Mouse (Mus musculus) layer of hippocampus, adult 11-12 months (tissue): ENCODE measurements around the gene Rnf31.
A peak's percentile ranks its signal among the peaks of the same experiment; 100 is the strongest.

ENCODE experiments used
- DNase-seq: peaks from one replicate; pipeline ENCODE4 v3.0.0; 2022; ENCODE audit warnings: low spot score

The Rnf31 gene

GRCm38 (mm10) chr14:55577871-55578667 is 13.4 kb upstream of the Rnf31 start, which contains the start of gene Psme1:
Psme1 (plus strand) TSS chr14:55578123.
- peak; percentile 69 for DNase-seq

GRCm38 (mm10) chr14:55578668-55579269 is 12.7 kb upstream of the Rnf31 start:
- peak; percentile 65 for DNase-seq

GRCm38 (mm10) chr14:55579511-55580496 is 11.7 kb upstream of the Rnf31 start:
- no peak for DNase-seq

GRCm38 (mm10) chr14:55580731-55581130 is 10.8 kb upstream of the Rnf31 start:
- DNase-seq, result no peak

- no peak for DNase-seq
These were observed 9.4 kb upstream of the Rnf31 start for GRCm38 (mm10) chr14:55581981-55582681.

GRCm38 (mm10) chr14:55584303-55584701 is 7.2 kb upstream of the Rnf31 start:
- DNase-seq, result no peak

- DNase-seq, result peak; percentile 68
These were observed 6.6 kb upstream of the Rnf31 start, which contains the start of gene Emc9 for GRCm38 (mm10) chr14:55584702-55585565. Emc9 (minus strand) TSS chr14:55585302.

GRCm38 (mm10) chr14:55585566-55585960 is 5.9 kb upstream of the Rnf31 start:
- DNase-seq, result no peak

GRCm38 (mm10) chr14:55586149-55586548 is 5.4 kb upstream of the Rnf31 start:
- no peak for DNase-seq

- DNase-seq, result no peak
These were observed 2.2 kb upstream of the Rnf31 start for GRCm38 (mm10) chr14:55589271-55589670.

- no peak for DNase-seq
These were observed 1.6 kb upstream of the Rnf31 start for GRCm38 (mm10) chr14:55589771-55590448.

GRCm38 (mm10) chr14:55590748-55591330 is 669 bp upstream of the Rnf31 start, which contains the start of gene Psme2:
Psme2 (minus strand) TSS chr14:55591113.
- peak; percentile 95 for DNase-seq

- no peak for DNase-seq
These were observed 718 bp downstream of the Rnf31 start for GRCm38 (mm10) chr14:55592226-55592625.

- no peak for DNase-seq
These were observed 4.7 kb downstream of the Rnf31 start for GRCm38 (mm10) chr14:55596036-55596690.

GRCm38 (mm10) chr14:55598521-55599390 is 7.2 kb downstream of the Rnf31 start:
- no peak for DNase-seq

- DNase-seq, result no peak
These were observed 11.7 kb downstream of the Rnf31 start, which contains the start of gene Irf9 for GRCm38 (mm10) chr14:55603271-55603632. Irf9 (plus strand) TSS chr14:55603571.

- DNase-seq, result peak; percentile 92
These were observed 12.4 kb downstream of the Rnf31 start for GRCm38 (mm10) chr14:55603633-55604576.
